Mouse (Mus musculus): ENCODE data around the gene Epn2.

GRCm38 (mm10) chr11:61526872-61527271, 52.6 kb downstream of the Epn2 start:
- TF ChIP-seq POLR2A (IDR thresholded peaks at IDR 0.05; ENCODE audit: insufficient read depth, low read depth, low read length) = no peak
- TF ChIP-seq CTCF (IDR thresholded peaks at IDR 0.05) = no peak
- TF ChIP-seq EP300 (IDR thresholded peaks at IDR 0.05; ENCODE audit: insufficient read depth, low read depth, low read length) = no peak

All from heart, adult 2 months (tissue).